Comparison of ENCODE assay signal across 11 mouse cellular contexts in the genomic region with DNA sequence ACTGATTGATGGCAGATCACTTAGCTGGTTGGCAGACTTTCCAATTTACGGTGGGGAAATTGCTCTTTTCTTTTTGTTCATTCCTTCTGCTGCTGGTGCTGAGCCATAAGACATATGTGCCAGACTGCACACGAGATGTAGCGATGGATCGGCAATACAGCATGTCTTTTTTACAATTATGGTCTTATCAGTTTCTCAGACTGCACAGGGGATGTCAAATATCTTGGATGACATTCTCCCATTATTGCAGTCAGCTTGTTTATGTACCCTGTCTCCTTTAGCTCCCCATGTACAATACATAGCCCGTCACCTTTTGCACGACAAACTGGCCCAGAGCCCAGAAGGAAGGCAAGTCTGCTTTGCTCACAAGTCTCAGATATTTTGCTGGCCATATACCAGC.
DNase-seq lines count a peak whose midpoint lies in the region; ATAC-seq and TF ChIP-seq lines count a peak whose summit lies in the region.
"Had no signal": no experiment of that assay in that cellular context is flagged by ENCODE, and none has a peak within 500 bp of the region (broad histone marks: within the 10 kb centered on the region; RNA-seq: fewer than 3 reads in every experiment).

No protein-coding gene starts in this region.

- no peaks in the 10 kb centered on the region for H3K4me1 ChIP-seq in kidney, postnatal 0 days (replicated peaks; ENCODE audit: insufficient read depth, low read length)
- no peaks in the 10 kb centered on the region for H3K4me1 ChIP-seq in kidney, embryonic 14.5 days (ENCODE audit: control insufficient read depth, insufficient read depth, low read length)
- no peaks in the 10 kb centered on the region for H3K4me1 ChIP-seq in heart, adult 2 months (ENCODE audit: control insufficient read depth, insufficient read depth, low read length)

- ATAC-seq in kidney, postnatal 0 days (replicated peaks; ENCODE audit: low FRiP score, low read depth): no peak
- ATAC-seq in kidney, embryonic 14.5 days (ENCODE audit: low FRiP score, low TSS enrichment): no peak

- H3K4me2 ChIP-seq in kidney, postnatal 0 days (ENCODE audit: low read length): no peak overlapping the region
- no peak overlapping the region for H3K4me2 ChIP-seq in kidney, embryonic 14.5 days (replicated peaks; ENCODE audit: low read depth, low read length)
- H3K4me2 ChIP-seq: midbrain, embryonic 11.5 days had no signal

- H3K4me3 ChIP-seq in kidney, postnatal 0 days (replicated peaks; ENCODE audit: low read depth, low read length): no peak overlapping the region
- H3K4me3 ChIP-seq in kidney, embryonic 14.5 days (ENCODE audit: low read length): no peak overlapping the region
- H3K4me3 ChIP-seq in heart, adult 2 months: no peak overlapping the region

- no peak overlapping the region for H3K9ac ChIP-seq in kidney, postnatal 0 days (ENCODE audit: low read depth, low read length)
- H3K9ac ChIP-seq in kidney, embryonic 14.5 days (ENCODE audit: low read depth, low read length): no peak overlapping the region
- H3K9ac ChIP-seq in heart, adult 2 months (ENCODE audit: low read depth, low read length): no peak overlapping the region

- no peaks in the 10 kb centered on the region for H3K36me3 ChIP-seq in kidney, postnatal 0 days (ENCODE audit: insufficient read depth, low read length)
- no peaks in the 10 kb centered on the region for H3K36me3 ChIP-seq in kidney, embryonic 14.5 days (ENCODE audit: control insufficient read depth, insufficient read depth, low read length)
- H3K36me3 ChIP-seq in heart, adult 2 months (ENCODE audit: control insufficient read depth, insufficient read depth, low read length): no peaks in the 10 kb centered on the region

- H3K27ac ChIP-seq in kidney, postnatal 0 days: no peak overlapping the region
- H3K27ac ChIP-seq in kidney, embryonic 14.5 days (ENCODE audit: low read depth, low read length): no peak overlapping the region
- no peak overlapping the region for H3K27ac ChIP-seq in heart, adult 2 months

- no peaks in the 10 kb centered on the region for H3K9me3 ChIP-seq in kidney, postnatal 0 days (replicated peaks; ENCODE audit: low read length)
- H3K9me3 ChIP-seq in kidney, embryonic 14.5 days (ENCODE audit: control insufficient read depth, low read length): no peaks in the 10 kb centered on the region

- TF ChIP-seq CTCF in kidney, postnatal 0 days (IDR thresholded peaks at IDR 0.05; ENCODE audit: low read depth): no peak
- no peak for TF ChIP-seq CTCF in heart, adult 2 months (IDR thresholded peaks at IDR 0.05)

- H3K79me2 ChIP-seq in heart, adult 2 months (replicated peaks; ENCODE audit: control insufficient read depth, insufficient read depth, low read length): no peaks in the 10 kb centered on the region

- WGBS in kidney, postnatal 0 days: 51% methylated on average over 6 of the region's 6 CpGs
- 47% methylated on average over 6 of the region's 6 CpGs for WGBS in kidney, embryonic 14.5 days
- WGBS in heart, adult 2 months: 54% methylated on average over 6 of the region's 6 CpGs

- no peak for TF ChIP-seq EP300 in heart, adult 2 months (IDR thresholded peaks at IDR 0.05; ENCODE audit: insufficient read depth, low read depth, low read length)

- no peaks in the 10 kb centered on the region for H3K27me3 ChIP-seq in kidney, postnatal 0 days (ENCODE audit: insufficient read depth, low read length)
- H3K27me3 ChIP-seq in kidney, embryonic 14.5 days (ENCODE audit: control insufficient read depth, insufficient read depth, low read length): no peaks in the 10 kb centered on the region
- H3K27me3 ChIP-seq in heart, adult 2 months (ENCODE audit: control insufficient read depth, insufficient read depth, low read length): no peaks in the 10 kb centered on the region

- TF ChIP-seq POLR2A in heart, adult 2 months (IDR thresholded peaks at IDR 0.05; ENCODE audit: insufficient read depth, low read depth, low read length): no peak

- peak; percentile 78 to 84 for DNase-seq in cerebellum, postnatal 10 days
- no peak for DNase-seq in cerebellum, adult 8-10 months
- peak; percentile 2 for DNase-seq in kidney, postnatal 0 days (ENCODE audit: low spot score)
- peak; percentile 14 for DNase-seq in right cerebral cortex, postnatal 4 days
- DNase-seq in right cerebral cortex, postnatal 36 days (ENCODE audit: low spot score in 2 of 2): no peak
- DNase-seq in retina, embryonic 14.5 days (ENCODE audit: low spot score): no peak
- no peak for DNase-seq in heart, adult 2 months
- DNase-seq: kidney, adult 9 months; lung, adult 2 months had no signal

- intact Hi-C loops in heart, adult 2 months (cut with DNase I): no loop called here

Comparison
In these comparisons a context has a peak if more than half of its experiments do, and no peak if none do; other contexts are left out.
1. DNase-seq: peak in cerebellum, postnatal 10 days (2 of 2), kidney, postnatal 0 days (single experiment) and right cerebral cortex, postnatal 4 days (single experiment); none in cerebellum, adult 8-10 months (single experiment), right cerebral cortex, postnatal 36 days (0 of 2), retina, embryonic 14.5 days (single experiment) and heart, adult 2 months (0 of 2).